Mouse (Mus musculus) gonadal fat pad, adult 2 months (tissue): ENCODE data around the gene Sh3pxd2b. TPM values are rescaled to one million over a fixed set of nuclear protein-coding genes. Genes with fewer than 3 reads are reported as not detected.

Experiments used
- DNase-seq: peaks from one replicate; pipeline ENCODE4 v3.0.0-alpha.2; 2012; ENCODE audit warnings: low read depth
- polyA plus RNA-seq: library from polyadenylated mRNA; depleted of rRNA; stranded (reverse); fragments of >200 nt; gene quantifications from 2 replicates; pipeline ENCODE4 v1.2.3, GENCODE M21; 2012

Gene Sh3pxd2b
- polyA plus RNA-seq, 1 experiment = 11.7 TPM

DNA sequence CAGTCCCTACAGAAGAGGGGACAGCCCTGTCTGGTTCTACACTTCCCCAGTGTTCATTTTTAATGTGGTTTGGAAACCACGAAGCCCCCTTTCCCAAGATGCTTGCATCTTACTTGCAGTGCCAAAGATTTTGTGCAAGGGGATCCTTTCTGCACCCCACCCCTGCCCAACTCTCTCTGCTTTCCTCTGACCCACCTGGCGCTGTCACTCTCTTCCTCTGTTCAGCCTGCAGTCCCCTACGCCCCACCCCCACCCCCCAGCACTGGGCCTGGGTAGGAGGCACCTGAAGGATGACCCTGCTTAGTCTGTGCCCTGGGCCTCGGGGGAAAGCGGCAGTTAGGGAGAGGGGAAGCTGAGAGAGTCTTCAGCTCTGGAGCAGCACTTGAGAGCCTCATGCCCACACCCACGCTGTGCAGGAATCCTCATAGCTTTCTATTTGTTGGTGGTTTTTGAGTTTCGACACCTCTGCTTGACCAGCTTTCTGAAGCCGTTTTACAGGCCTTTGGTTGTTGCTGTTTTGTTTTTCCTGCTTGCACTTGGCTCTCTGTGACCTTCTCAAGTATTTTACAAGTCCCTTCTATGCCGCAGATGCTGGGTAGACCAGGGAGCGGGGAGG, 77.5 kb downstream of the Sh3pxd2b start:
- no peak for DNase-seq

- DNase-seq = no peak
These were observed 79.9 kb downstream of the Sh3pxd2b start for GRCm38 (mm10) chr11:32427537-32427936.

DNA sequence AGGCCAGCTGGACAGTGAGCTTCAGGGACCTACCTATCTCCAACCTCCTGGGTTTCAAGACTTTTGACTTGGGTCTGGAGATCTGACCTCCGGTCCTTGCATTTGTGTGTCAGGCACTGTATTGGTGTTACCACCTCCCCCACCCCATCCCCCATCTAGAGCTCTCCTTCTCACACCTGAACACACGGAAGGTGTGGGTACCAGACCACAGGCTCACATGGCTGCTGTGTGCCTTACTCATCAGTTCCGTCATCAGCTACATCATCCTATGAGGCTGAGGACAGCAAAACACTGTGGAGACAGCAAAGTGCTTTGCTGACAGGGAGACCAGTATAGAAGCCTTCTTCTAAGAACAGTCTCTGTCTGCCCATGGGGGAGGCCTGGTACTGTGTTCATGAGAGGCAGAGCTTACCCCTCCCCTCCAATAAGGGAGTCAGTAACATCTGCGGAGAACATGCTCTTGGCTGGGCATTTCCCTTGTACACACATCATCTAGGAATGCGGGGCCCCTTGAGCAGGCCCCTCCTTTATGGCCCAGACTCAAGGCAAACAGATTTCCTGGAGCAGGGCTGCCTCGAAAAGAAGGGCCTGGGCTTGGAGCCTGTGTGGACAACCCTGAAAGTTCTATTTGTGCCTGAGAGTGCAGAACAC, 87.9 kb downstream of the Sh3pxd2b start:
- DNase-seq = no peak

GRCm38 (mm10) chr11:32442576-32442975, 95.0 kb downstream of the Sh3pxd2b start:
- DNase-seq = no peak

DNA sequence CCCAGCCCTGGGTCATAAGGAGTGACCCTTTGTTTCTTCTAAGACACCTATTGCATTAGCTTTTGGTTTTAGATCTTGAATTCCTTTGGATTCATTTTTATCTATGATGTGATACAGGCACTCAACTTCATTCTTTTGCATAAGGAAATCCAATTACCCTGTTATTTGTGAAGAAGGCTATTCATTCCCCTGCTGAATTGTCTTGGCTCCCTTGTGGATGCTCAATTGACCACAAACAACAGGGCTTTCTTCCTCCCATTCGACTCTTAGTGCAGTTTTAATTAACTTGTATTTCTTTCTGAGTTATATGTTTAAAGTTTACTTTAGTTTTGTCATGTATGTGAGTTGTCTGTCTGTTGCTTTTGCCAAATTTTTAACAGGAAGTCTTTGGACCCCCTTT, 96.6 kb downstream of the Sh3pxd2b start:
- DNase-seq = no peak

- no peak for DNase-seq
These were observed 97.5 kb downstream of the Sh3pxd2b start for GRCm38 (mm10) chr11:32445135-32445534.

GRCm38 (mm10) chr11:32445637-32446226, 98.1 kb downstream of the Sh3pxd2b start:
- no peak for DNase-seq

GRCm38 (mm10) chr11:32450216-32450615, 102.6 kb downstream of the Sh3pxd2b start:
- DNase-seq = no peak

DNA sequence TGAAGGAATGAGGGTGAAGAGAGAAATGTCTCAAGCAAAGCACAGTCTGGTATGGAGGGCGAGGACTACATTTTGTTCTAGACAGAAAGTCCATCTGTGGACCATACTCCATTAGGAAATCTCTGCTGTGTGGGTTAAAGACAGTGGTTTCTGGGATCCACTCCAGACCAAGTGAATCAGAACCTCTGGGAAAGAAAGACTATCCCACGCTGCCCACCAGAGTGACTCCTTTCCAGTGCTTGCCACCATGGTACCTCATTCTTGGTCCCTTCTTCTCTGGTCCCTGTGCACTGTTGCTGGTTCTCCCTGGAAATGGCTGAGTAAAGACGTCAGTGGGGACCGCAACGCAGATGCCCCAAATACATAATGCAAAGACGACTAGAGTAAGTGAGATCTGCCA, 103.7 kb downstream of the Sh3pxd2b start:
- no peak for DNase-seq

- no peak for DNase-seq
These were observed 105.1 kb downstream of the Sh3pxd2b start for GRCm38 (mm10) chr11:32452745-32453144.

DNA sequence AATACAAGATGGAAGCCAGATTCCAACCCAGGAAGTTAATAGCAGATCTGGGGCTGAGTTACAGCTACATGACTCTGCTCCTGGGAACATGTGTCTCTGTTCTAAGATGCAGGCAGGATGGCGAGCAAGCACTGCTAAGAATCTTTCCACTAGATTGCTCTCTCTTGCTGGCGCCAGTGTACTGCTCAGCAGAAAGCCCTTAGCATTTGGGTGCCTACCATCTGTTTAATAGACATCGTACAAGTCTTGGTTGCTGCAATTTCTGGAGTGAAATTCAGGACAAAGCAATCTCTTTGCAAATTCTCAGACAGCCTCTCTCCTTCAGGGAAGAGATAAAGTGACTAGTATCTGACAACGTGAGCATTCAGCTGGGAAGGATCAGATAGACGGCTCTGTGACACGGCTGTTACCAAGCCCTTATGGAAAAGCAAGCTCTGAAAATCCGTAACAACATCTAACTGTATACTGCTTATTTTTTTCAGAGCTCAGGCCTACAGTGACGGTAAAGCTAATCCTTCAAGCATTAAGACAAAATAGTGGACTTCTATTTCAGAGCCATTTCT, 105.8 kb downstream of the Sh3pxd2b start:
- no peak for DNase-seq

DNA sequence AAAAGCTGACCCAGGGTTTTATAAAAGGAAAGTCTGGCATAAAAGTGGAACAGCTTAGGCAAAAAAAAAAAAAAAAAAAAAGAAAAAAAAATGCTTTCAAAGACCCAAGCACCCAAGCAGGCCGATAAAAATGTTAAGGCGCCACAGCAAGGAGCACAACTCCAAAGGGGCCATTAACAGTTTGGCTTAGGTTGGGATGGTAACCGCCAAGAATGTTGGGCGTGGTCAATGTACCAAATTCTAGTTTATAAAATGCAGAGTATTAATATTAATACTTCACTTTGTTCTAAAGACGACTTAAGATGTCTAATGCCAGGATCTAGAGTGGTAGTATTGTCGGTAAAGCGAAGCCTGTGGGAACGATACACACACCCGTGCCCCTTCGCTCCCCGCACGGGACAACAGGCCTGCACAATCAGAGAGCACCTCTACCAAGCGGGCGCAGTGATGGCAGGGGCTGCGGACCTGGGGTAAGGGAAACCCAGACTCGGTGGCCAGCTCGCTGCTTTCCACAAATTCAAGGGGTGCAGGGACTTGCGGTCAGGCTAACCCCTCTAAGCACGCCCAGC, 106.7 kb downstream of the Sh3pxd2b start:
- no peak for DNase-seq

GRCm38 (mm10) chr11:32454800-32455506, 107.3 kb downstream of the Sh3pxd2b start, which contains the start of gene Ubtd2:
Gene Ubtd2 (plus strand): TSS chr11:32455370.
- DNase-seq = no peak

- no peak for DNase-seq
These were observed 108.0 kb downstream of the Sh3pxd2b start for GRCm38 (mm10) chr11:32455507-32456141.

DNA sequence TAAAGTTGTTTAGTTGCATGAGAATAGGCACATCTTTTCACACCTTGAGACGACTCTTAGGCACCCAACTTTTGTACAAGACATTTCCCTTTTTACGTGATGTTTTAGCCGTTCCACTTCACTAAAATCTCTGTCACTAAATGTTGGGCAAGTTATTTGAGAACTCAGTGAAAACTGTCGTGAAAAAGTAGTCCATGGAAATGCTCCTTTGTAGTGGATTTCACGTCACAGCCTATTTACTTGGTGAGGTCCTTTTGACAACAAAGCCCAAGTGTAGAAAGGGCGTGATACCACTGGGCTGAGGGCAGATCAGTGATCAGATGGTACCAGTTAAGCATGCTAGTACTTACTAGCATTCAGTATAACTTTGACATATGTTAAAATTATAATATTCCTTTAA, 108.7 kb downstream of the Sh3pxd2b start:
- DNase-seq = no peak

DNA sequence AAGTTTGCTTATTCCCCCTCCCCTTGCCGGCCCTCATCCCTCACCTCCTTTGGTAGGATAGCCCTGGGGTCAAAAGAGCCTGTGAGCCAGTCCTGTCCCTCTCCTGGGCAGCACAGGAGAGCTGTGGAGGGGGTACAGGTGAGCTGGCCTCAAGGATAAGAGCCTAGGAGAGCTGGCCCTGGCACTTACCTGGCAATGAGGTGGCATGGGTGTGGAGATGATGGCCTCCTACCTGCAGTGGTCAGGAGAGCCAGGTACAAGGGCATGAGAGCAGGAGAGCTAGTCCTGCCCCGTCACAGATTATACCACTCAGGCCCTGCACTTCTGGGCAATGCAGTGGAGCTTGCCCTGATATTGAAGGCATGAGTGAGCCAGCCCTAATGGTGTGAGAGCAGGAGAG, 116.7 kb downstream of the Sh3pxd2b start:
- DNase-seq = no peak

DNA sequence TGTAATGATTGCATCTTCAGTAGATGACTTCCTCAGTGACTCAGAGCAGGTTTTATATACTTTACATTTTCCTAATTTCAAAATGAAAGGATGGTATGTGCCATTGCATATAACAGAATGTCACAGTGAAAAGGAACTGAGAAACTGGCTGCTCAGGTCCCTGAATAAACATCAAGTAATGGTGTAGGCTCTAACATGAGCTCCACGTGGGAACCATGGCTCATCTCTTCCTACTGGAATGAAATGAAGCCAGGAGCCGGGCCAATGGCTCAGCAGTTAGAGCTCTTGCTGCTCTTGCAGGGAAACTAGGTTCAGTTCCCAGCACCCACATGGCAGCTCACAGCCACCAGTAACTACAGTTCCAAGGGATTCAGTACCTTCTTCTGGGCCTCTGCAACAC, 124.3 kb downstream of the Sh3pxd2b start:
- DNase-seq = no peak

DNA sequence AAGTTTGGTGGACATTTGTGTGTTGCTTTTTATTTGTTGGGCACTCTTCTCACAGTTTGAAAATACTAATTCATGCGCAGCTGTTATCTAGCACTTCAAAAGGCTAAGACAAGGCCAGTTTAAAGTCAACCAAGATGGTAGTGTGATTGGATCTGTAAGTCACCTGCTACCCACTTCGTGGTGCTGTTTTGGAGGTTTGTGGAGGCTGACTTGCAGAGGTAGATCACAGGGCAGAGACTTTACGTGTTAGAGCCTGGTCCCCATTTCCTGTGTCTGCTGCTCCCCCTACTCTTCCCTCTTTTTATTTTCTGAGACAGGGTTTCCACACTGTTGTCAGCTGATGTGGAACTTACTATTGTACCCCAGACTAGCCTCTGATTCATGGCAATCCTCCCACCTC, 127.1 kb downstream of the Sh3pxd2b start:
- no peak for DNase-seq

DNA sequence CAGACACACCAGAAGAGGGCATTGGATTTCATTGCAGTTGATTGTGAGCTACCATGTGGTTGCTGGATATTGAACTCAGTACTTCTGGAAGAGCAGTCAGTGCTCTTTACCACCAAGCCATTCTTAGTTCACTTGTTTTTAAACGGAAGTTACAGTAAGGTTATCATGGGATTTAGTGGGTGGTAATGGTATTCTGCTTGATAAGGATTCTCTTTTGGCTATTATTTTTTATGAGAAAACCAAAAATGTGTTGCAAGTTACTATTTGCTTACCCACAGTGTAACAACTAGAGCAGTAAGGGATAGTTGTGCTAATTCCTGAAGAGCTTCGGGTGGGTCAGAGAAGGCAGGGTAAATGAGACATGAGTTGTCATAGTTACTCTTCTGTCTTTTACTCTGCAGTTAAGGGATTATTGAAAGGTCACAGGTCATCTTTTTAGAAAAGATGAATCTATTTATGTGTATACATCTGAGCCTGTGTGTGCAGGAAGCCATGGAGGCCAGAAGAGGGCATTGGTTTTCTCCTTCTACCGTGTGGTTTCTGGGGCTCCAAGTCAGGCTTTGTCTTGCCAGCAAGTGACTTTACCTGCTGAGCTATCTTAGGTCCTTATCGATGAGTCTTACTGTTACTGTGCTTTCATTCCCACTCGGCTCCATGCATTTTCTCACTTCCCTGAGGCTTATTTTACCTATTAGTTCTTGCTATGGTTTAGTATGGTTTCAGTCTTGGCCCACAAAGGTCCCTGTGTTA, 128.0 kb downstream of the Sh3pxd2b start:
- no peak for DNase-seq
